Mouse (Mus musculus): ENCODE measurements around the gene Myl10.
"Not testable (repeated sequence)": the region's sequence is repeated elsewhere in the genome, so short reads cannot be mapped to it uniquely, and the experiment has no call there.

Gene Myl10

GRCm38 (mm10) chr5:136692784-136693183 lies at the start of gene Myl10:
Gene Myl10 (plus strand): TSS chr5:136693146.
- DNase-seq (ENCODE audit: low read depth, low spot score) = no peak

- no peak for DNase-seq (ENCODE audit: low read depth, low spot score)
Measured at GRCm38 (mm10) chr5:136646731-136647328, 46.1 kb upstream of the Myl10 start.

DNA sequence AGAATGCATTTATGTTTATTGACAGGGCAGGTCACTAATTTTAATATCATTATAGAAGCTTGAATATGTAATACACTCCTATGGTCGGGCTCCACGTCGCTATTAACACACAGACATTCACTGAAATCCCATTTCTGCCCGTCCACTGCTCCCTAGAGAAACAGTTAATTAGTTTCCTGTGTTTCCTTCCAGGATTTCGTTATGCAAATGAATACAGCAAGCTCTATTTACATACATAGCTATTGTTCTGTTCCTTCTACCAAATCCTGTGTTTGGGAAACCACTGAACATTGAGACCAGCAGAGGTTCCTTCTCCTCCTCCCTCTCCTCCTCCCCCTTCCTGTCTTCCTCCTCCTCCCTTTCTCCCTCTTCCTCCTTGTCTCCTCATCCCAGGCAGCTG lies 43.9 kb upstream of the Myl10 start:
- DNase-seq (ENCODE audit: low read depth, low spot score) = no peak

DNA sequence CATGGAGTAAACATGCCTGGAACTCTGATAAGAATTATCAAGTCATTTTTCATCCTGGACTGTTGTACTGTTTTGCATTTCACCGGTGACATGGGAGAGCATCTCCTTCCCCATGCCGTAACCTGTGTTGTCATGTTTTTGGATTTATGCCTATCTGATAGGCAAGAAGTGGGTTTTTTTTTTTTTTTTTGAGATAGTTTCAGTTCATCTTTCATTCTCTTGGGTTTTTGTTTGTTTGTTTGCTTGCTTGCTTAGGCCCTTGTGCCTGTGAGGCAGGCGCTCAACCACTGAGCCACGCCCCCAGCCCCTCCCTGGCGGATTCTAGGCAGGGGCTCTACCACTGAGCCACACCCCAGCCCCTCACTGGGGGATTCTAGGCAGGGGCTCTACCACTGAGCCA lies 43.3 kb upstream of the Myl10 start:
- DNase-seq (ENCODE audit: low read depth, low spot score) = no peak

DNA sequence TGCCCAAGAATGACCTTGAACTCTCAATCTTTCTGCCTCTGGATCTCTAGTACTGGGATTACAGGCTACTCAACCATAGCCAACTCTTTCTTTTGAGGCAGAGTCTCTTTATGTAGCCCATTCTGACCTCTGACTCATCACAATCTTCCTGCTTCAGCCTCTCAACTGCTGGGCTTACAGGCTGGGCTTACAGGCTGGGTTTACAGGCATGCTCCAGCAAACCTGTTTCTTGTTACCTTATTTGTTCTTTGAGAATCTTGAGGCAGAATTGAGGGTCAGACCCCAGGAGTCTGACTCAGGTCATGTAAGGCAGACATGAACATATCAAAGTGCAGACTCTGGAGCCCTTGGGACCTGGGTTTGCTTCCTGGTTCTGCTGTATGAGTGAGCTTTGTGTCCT lies 38.5 kb upstream of the Myl10 start:
- DNase-seq (ENCODE audit: low read depth, low spot score) = no peak

- no peak for DNase-seq (ENCODE audit: low read depth, low spot score)
Measured at GRCm38 (mm10) chr5:136656830-136657395, 36.0 kb upstream of the Myl10 start.

DNA sequence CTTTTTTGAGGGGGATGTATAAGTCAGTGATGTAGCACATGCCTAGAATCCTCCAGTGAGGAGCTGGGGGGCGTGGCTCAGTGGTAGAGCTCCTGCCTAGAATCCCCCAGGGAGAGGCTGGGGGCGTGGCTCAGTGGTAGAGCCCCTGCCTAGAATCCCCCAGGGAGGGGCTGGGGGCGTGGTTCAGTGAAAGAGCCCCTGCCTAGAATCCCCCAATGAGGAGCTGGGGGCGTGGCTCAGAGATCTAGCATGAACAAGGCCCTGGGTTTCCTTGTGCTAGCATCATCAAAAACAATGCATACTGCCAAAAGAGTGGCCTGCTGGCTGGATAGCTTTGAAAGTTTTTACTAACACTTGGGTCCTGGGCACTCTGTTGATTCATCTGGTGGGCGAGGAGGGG lies 32.2 kb upstream of the Myl10 start:
- DNase-seq (ENCODE audit: low read depth, low spot score) = not testable (repeated sequence)

GRCm38 (mm10) chr5:136662281-136662680 lies 30.7 kb upstream of the Myl10 start:
- DNase-seq (ENCODE audit: low read depth, low spot score) = no peak

DNA sequence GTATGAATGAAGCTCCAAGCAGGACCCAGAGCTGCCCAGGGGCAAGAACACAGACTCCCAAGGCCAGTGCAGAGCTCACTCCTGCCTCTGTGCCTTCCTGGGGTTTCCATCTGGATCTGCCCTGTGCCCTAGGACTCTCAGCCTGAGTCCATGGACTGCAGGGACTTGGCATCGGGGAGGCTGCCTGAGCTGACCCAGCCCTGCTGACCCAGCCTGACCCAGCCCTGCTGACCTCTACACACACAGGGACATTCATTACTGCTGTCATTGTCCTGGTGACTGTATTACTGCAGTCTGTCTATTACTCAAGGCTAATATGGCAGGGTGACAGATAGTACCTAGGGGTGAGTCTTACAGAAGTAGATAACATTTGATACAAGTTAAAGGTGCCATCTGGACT lies 30.1 kb upstream of the Myl10 start:
- DNase-seq (ENCODE audit: low read depth, low spot score) = no peak

- peak; percentile 41 for DNase-seq (ENCODE audit: low read depth, low spot score)
Measured at GRCm38 (mm10) chr5:136664497-136664896, 28.4 kb upstream of the Myl10 start.

GRCm38 (mm10) chr5:136676315-136677030 lies 16.5 kb upstream of the Myl10 start:
- DNase-seq (ENCODE audit: low read depth, low spot score) = no peak

DNA sequence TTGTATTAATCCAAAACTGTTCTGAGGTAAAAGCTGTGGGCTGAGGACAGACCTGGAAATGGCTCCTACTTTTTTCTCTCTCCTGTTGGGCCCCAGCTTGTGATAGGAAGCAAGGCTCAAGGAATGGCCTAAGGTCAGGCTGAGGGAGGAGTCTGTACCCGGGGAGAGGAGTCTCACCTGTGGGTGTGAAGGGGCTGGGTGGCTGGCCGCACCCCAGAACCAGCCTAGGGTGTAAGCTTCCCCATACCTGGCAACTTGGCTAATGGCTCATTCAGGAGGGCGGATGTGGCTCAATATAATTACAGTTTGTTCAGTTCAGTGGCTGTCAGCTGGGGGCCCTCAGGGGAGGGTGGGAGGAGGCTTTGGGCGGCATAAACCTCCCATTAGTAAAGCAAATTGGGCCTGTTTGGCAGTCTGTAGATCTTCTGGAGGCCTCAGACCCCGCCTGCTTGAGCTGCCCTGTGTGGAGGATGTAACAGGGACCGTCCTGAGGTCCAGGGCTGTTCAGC lies 14.1 kb upstream of the Myl10 start:
- no peak for DNase-seq (ENCODE audit: low read depth, low spot score)

DNA sequence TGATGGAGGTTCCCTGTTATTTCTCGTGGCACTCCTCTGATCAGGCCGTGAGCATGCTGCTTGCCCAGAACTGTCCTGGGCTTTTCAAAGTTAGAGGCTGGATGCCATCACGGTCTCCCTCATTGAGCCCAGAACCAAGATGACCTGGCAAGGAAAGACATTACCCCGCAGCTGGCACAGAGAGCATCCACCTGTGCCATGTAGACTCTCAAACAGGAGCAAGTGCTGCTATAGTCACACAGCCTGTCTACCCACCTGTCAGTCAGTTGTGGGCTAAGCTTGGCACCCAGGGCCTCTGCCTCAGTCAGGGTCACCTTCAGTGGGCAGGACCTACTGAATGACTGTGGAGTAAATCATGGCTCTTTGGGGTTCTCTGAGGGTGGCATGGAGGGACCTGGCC lies 6.6 kb upstream of the Myl10 start:
- no peak for DNase-seq (ENCODE audit: low read depth, low spot score)

DNA sequence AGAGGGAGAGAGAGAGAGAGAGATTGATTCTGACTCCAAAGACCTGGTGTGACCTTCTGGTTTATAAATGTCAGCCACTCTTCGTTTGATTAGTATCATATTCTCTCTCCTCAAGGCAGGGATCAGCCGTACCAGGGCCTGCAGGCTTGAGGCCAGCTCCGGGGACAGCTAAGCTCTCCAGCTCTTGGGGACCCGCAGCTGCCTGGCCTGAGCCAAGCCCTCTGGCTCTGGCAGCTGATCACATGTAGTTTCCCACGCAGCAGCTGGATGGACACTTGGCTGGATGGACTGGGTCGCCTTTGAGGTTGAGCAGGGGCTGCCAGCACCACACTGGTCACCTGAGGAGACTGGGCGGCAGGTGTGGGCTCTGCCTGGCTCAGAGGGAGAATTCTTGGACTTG lies 5.4 kb upstream of the Myl10 start:
- no peak for DNase-seq (ENCODE audit: low read depth, low spot score)

DNA sequence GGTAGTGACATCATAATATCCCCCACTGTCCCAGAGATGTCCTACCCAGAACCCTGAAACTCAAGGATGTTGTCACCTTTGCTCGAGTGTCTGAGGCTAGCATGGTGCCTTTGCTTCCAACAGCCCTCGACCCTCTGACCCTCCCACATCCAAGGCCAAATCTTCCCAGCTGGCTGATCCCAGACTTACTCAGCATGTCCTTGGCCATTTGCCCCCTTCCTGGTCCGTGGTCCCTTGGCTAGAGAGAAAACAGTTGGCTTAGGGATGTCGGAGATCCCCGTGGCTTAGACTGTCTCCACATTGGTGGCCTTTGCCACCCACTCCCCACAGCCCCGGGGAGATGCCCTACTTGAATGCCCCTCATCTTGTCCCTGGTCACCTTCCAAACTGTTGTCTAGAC lies 4.1 kb upstream of the Myl10 start:
- DNase-seq (ENCODE audit: low read depth, low spot score) = no peak

DNA sequence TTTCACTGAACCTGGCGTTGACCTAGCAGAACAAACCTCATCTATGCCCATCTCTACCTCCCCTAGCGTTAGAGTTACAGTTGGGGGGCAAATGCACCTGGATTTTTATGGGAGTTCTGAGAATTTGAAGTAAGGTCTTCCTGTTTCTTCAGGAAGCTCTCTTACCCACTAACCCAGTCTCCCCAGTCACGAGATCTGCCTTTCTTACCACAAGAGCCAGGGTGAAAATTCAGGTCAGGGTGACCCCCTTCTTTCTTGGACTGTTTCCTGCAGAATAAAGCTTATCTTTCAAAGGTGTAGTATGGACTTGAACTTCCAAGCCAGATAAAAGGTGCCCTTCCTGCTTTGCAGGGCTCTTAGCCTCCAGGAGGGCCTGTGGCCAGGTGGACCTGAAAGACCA lies 1.8 kb upstream of the Myl10 start:
- DNase-seq (ENCODE audit: low read depth, low spot score) = no peak

- DNase-seq (ENCODE audit: low read depth, low spot score) = peak; percentile 31
Measured at GRCm38 (mm10) chr5:136693418-136693817, 472 bp downstream of the Myl10 start.

DNA sequence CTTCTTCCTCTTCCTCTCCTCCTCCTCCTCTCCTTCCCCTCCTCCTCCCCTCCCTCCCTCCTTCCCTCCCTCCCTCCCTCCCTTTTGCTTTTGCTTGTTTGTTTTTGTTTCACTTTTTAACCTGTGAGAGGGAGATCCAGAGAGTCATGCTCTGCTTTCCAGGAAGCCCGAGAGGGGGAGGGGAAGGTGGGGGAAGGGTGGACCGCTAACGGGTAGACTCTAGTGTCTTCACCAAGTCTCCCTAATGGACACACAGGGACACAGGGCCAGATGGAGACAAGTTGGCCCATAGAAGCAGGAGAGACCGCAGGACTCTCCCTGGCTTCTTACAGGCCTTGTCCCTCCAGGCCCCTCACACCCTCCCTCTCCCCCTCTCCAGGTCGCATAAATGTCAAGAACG lies 2.0 kb downstream of the Myl10 start:
- no peak for DNase-seq (ENCODE audit: low read depth, low spot score)

DNA sequence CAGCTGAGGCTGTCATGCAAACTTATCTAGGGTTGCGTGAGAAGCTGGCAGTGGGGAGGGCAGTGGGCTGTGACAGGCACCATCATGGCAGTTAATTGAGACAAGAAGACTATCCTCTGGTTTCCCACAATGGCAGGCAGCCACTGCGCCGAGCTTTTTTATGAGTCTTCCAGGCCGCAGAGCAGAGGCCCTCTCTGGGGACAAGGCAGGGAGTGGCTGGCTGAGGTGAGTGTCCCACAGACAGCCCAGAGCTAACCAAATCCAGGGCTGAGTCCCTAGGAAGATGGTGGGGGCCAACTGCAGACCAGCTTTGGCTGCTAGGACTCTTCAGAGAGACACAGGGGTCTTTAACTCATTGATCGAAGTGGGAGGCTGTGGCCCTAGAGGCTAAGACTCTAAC lies 3.6 kb downstream of the Myl10 start:
- no peak for DNase-seq (ENCODE audit: low read depth, low spot score)

DNA sequence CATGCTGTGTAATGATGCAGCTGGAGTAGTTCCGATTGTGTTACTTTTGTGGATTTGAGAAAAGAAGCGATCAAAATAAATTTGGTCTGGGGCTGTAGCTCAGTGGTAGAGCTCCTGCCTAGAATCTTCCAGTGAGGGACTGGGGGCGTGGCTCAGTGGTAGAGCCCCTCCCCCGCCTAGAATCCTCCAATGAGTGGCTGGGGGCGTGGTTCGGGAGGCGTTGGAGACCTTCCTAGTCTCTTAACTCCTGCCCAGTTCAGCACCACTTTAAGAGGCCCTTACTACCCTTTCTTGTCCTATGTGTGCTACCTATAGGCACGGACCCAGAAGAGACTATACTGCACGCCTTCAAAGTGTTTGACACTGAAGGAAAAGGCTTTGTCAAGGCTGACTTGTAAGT lies 4.7 kb downstream of the Myl10 start:
- no peak for DNase-seq (ENCODE audit: low read depth, low spot score)

DNA sequence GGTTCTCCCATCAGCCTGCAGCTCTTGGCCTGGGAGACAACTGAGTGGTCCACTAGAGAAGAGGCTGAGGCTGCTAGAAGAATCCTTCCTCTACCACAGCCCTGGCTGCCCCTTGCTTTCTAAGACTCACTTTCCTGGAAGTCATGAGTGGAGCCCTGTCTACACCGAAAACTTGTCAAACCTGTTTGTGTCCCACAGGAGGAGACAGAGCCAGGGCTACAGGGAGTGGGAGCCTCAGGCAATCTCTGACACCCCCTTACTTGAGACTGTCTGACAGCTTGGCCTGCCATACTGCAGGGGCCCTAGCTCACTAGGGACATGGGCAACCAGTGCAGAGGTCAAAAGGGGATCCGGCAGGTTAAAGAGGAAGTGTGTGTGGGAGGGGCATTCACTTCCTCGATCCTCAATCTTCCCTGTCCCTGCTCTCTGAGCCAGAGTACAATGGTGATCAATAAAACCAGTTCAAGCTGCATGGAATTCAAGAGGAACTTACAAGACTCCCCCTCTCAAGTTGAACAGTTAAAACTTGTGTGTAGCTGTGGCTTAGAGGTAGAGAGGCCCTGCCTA lies 9.3 kb downstream of the Myl10 start:
- DNase-seq (ENCODE audit: low read depth, low spot score) = no peak

GRCm38 (mm10) chr5:136703751-136704150 lies 10.8 kb downstream of the Myl10 start:
- peak; percentile 67 for DNase-seq (ENCODE audit: low read depth, low spot score)

DNA sequence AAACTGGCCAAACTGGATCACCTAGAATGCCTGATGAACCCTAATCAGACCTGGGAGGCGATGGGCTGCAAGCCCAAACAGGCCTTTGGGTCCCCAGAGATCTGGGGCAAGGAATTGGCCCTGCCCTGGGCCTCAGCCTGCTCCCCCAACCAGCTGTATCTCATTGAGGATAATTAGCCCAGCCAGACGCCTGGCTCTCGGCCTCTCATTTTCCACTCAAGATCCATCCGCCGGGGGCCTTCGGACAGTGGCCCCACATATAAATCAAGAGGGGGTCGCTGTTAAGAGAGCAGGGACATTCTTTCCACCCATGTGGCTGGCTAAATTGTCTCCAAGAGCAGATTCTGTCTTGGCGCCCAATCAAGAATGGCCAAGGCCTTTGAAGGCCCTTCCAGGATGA lies 11.2 kb downstream of the Myl10 start:
- DNase-seq (ENCODE audit: low read depth, low spot score) = no peak
